Mouse (Mus musculus) thymus, adult 2 months (tissue): ENCODE measurements around the gene Dcst1.

Source experiments
- CTCF ChIP-seq: fragments of 200-500 bp; IDR thresholded peaks from 2 replicates; pipeline ENCODE4 v1.5.1; 2012; ENCODE audit warnings: mild to moderate bottlenecking, control low read depth, low read length, moderate library complexity, borderline replicate concordance; ENCODE audit not compliant: control insufficient read depth, poor library complexity, insufficient read depth; ENCODE audit errors: extremely low read depth
- POLR2A ChIP-seq: fragments of 200-500 bp; IDR thresholded peaks from 2 replicates; pipeline ENCODE4 v1.6.1; 2012; ENCODE audit warnings: mild to moderate bottlenecking, low read length, control low read depth, moderate library complexity; ENCODE audit not compliant: control insufficient read depth, poor library complexity, insufficient read depth; ENCODE audit errors: extremely low read depth

- no peak for TF ChIP-seq POLR2A
- TF ChIP-seq CTCF: no peak
Observed at GRCm38 (mm10) chr3:89305105-89305504, 59.9 kb downstream of the Dcst1 start.
